Mouse (Mus musculus) intestine, embryonic 15.5 days (tissue): ENCODE data around the gene Galc. TPM values are rescaled to one million over a fixed set of nuclear protein-coding genes. Genes with fewer than 3 reads are reported as not detected.
"Not testable (repeated sequence)": the region's sequence is repeated elsewhere in the genome, so short reads cannot be mapped to it uniquely, and the experiment has no call there.

ENCODE experiments used
- ATAC-seq: fragments of 200-750 bp; cut with Nextera tagmentation; 2 replicates; pipeline ENCODE4 v1.8.0; 2017; ENCODE audit warnings: moderate TSS enrichment, moderate library complexity
- H3K27ac ChIP-seq: fragments of 300-500 bp; sonication (generic); 2 replicates; pipeline ENCODE4 v1.5.1; 2015; ENCODE audit warnings: mild to moderate bottlenecking, inconsistent platforms
- H3K27me3 ChIP-seq: fragments of 300-500 bp; sonication (generic); replicated peaks from 2 replicates; pipeline ENCODE4 v1.6.1; 2015; ENCODE audit warnings: inconsistent platforms
- H3K36me3 ChIP-seq: fragments of 300-500 bp; sonication (generic); 2 replicates; pipeline ENCODE4 v1.6.1; 2015; ENCODE audit warnings: inconsistent platforms
- H3K4me1 ChIP-seq: fragments of 300-500 bp; sonication (generic); replicated peaks from 2 replicates; pipeline ENCODE4 v1.6.1; 2015; ENCODE audit warnings: inconsistent platforms
- H3K4me2 ChIP-seq: fragments of 300-500 bp; sonication (generic); replicated peaks from 2 replicates; pipeline ENCODE4 v1.6.1; 2015; ENCODE audit warnings: mild to moderate bottlenecking, inconsistent platforms
- H3K4me3 ChIP-seq: fragments of 300-500 bp; sonication (generic); replicated peaks from 2 replicates; pipeline ENCODE4 v1.5.1; 2015; ENCODE audit warnings: inconsistent platforms
- H3K9ac ChIP-seq: fragments of 300-500 bp; sonication (generic); 2 replicates; pipeline ENCODE4 v1.6.1; 2015; ENCODE audit warnings: inconsistent platforms
- H3K9me3 ChIP-seq: fragments of 300-500 bp; sonication (generic); 2 replicates; pipeline ENCODE4 v1.6.1; 2016; ENCODE audit warnings: inconsistent platforms
- WGBS: fragments of 180-500 bp; shearing (Covaris S2); methylation state at CpG from one replicate; pipeline ENCODE4 v1.1.7; 2015; 5-methylcytosine and 5-hydroxymethylcytosine counted together
- polyA plus RNA-seq: library from polyadenylated mRNA; unstranded; fragments of >200 nt; fragmentation: Nextera tagmentation; extraction: Ambion mirVana; gene quantifications from 2 replicates; pipeline ENCODE4 v1.2.1, GENCODE M21; 2015

Gene Galc
- polyA plus RNA-seq, 1 experiment from 2014 or later: 7.8 TPM

DNA sequence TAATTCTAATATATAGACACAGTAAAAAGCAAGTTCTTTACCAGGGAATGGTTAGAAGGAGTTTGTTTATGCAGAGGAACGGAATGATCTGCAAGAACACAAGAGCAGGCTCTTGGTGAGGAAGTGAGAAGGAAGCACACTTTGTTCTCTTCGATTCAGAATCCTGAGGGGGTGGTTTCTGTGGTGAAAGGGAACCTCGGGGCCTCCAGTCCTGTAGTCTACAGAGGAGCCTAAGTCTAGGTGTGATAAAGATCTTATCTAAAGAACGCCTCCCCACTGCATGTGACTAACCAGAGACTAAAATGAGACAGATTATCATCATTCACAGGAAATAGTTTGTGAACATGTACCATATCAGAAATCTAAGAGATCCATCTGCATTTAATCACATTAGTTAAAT, 12.4 kb downstream of the Galc start:
- no peaks in the 10 kb centered on the region for H3K27me3 ChIP-seq
- H3K4me2 ChIP-seq: no peak overlapping the region
- no peak for ATAC-seq
- H3K9me3 ChIP-seq: no peaks in the 10 kb centered on the region
- H3K27ac ChIP-seq: no peak overlapping the region
- no peak overlapping the region for H3K4me3 ChIP-seq
- H3K4me1 ChIP-seq: no peaks in the 10 kb centered on the region
- no peak overlapping the region for H3K9ac ChIP-seq
- no peaks in the 10 kb centered on the region for H3K36me3 ChIP-seq
- WGBS: 39% methylated on average over 4 of the region's 4 CpGs

DNA sequence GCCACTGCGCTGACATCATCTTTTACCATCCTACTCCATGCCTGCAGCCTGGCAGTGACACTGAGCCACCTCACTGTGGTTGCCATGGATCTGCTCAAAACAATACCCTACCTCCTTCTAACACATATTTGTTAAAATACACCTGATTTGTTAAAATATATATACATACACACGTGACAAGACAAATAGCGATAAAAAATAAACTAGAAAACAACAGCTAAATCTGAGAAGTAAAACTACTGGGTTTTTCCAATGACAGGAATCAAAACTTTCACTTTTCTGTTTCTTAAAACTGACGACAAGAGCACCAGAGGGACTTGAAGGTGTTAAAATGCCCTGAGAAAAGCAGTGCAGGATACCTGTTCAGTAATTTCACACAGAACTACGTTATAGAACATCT, 14.4 kb downstream of the Galc start:
- H3K4me2 ChIP-seq: no peak overlapping the region
- H3K9ac ChIP-seq: no peak overlapping the region
- H3K4me3 ChIP-seq: no peak overlapping the region
- WGBS: 94% methylated on average over 5 of the region's 5 CpGs
- H3K27ac ChIP-seq: no peak overlapping the region
- H3K36me3 ChIP-seq: no peaks in the 10 kb centered on the region
- no peak for ATAC-seq
- no peaks in the 10 kb centered on the region for H3K27me3 ChIP-seq
- H3K4me1 ChIP-seq: no peaks in the 10 kb centered on the region
- no peaks in the 10 kb centered on the region for H3K9me3 ChIP-seq

DNA sequence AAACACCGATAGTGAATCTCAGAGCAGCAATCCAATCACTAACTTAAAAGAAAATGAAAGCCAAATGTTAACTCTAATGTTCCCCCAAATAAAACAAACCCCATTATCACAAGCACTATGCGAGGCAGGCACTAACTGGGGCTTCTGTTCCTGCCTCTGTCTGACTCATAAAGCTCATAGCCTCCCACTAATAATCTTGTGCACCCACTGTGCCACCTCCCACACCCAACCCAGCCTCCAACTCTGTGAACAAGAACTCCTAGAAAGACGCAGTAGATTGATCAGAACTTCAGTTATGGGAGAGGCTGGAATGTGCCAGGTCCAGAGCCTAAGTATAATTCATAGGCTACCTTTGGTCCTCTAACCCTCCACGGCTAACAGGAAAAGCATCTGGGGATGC, 15.1 kb downstream of the Galc start:
- Histone ChIP-seq H3K9ac (no peak overlapping the region), H3K4me1 (no peaks in the 10 kb centered on the region), H3K27ac (no peak overlapping the region), H3K4me3 (no peak overlapping the region), H3K4me2 (no peak overlapping the region), H3K27me3 (no peaks in the 10 kb centered on the region), H3K36me3 (no peaks in the 10 kb centered on the region), H3K9me3 (no peaks in the 10 kb centered on the region)
- 79% methylated on average over 4 of the region's 4 CpGs for WGBS
- ATAC-seq: no peak

DNA sequence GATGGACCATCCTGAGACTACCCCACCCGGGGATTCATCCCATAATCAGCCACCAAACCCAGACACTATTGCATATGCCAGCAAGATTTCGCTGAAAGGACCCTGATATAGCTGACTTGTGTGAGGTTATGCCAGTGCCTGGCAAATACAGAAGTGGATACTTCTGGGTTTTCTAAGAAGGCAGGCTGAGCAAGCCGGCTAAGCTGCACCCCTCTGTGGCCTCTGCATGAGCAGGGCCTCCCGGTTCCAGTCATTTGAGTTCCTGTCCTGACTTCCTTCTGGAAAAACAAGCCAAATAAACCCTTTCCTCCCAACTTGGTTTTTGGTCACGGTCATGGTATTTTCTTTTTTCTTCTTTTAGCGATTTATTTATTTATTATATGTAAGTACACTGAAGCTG, 20.8 kb downstream of the Galc start:
- not testable (repeated sequence) for ATAC-seq, H3K9ac ChIP-seq, H3K27ac ChIP-seq, H3K36me3 ChIP-seq, H3K9me3 ChIP-seq, H3K4me1 ChIP-seq, H3K4me2 ChIP-seq, H3K4me3 ChIP-seq, H3K27me3 ChIP-seq
- WGBS: 88% methylated on average over 6 of the region's 6 CpGs

DNA sequence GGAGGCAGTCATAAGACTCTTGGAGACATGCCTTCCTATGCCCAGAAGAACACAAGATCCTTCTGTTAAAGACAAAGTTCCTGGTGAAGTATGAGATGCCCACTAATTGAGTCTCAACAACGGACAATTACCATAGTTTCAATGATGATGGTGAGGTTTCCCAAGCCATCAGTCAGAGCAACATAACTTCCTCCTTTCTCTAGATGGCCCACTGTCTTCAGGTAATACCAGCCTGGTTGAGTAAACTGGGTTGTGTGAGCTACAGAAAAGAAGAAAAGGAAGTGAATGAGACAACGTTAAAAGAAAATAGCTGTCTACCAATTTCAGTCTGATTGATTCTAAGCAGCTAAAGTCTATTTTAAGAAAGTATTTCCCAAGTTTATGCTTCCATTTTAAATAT, 32.2 kb downstream of the Galc start:
- Histone ChIP-seq H3K4me2 (no peak overlapping the region), H3K4me1 (no peaks in the 10 kb centered on the region)
- WGBS: 86% methylated on average over 2 of the region's 2 CpGs

DNA sequence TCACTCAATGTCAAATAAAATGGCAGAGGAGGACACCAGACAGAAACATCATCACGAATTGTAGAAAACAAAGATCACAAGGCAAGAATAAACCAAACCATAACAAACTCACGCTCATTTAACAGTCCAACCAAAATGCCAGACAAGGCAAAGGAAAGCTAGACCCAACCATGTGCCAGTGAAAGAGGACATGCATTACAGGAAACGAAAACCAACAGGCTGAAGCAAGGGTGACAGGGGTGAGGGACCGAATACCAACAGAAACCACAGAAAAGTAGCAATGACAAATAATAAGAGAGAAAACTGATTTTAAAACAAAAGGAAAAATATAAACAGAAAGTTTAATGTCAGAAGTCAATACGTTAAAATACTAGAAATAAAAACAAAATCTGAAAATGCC, 36.0 kb downstream of the Galc start:
- no peak for ATAC-seq
- Histone ChIP-seq H3K27ac (no peak overlapping the region), H3K4me1 (no peaks in the 10 kb centered on the region), H3K9me3 (no peaks in the 10 kb centered on the region), H3K4me3 (no peak overlapping the region), H3K36me3 (no peaks in the 10 kb centered on the region), H3K27me3 (no peaks in the 10 kb centered on the region), H3K9ac (no peak overlapping the region), H3K4me2 (no peak overlapping the region)
- WGBS: 74% methylated on average over 5 of the region's 5 CpGs

More for the DNA sequence above, 32.2 kb downstream of the Galc start:
- Histone ChIP-seq H3K9me3 (no peaks in the 10 kb centered on the region), H3K27ac (no peak overlapping the region), H3K4me3 (no peak overlapping the region), H3K9ac (no peak overlapping the region), H3K27me3 (no peaks in the 10 kb centered on the region), H3K36me3 (no peaks in the 10 kb centered on the region)
- ATAC-seq: no peak

DNA sequence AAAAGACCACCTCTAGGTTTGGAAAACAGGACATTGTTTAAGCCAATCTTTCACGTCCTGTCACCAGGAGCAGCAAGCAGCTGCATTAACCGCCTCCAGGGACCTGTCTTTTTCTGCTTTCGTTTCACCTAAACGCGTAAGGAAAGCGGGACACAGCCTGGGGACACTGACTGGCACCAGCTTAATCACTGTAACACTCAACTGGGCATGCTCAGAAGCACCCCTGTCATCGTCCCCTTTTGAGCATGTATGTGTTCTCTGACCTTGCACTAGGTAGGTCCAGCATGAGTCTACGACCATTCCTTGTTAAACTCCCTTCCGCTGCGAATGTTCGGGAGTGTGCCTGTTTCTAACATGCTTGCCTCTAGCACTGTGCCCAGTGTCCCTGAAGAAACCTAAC, 42.8 kb downstream of the Galc start:
- Histone ChIP-seq H3K36me3 (peaks cover 4% of the 10 kb centered on the region; the same call in 1 of the 2 replicates), H3K4me3 (no peak overlapping the region), H3K4me2 (no peak overlapping the region), H3K9me3 (no peaks in the 10 kb centered on the region), H3K27ac (no peak overlapping the region), H3K9ac (no peak overlapping the region), H3K27me3 (no peaks in the 10 kb centered on the region), H3K4me1 (no peaks in the 10 kb centered on the region)
- ATAC-seq: no peak
- WGBS: 74% methylated on average over 11 of the region's 11 CpGs

DNA sequence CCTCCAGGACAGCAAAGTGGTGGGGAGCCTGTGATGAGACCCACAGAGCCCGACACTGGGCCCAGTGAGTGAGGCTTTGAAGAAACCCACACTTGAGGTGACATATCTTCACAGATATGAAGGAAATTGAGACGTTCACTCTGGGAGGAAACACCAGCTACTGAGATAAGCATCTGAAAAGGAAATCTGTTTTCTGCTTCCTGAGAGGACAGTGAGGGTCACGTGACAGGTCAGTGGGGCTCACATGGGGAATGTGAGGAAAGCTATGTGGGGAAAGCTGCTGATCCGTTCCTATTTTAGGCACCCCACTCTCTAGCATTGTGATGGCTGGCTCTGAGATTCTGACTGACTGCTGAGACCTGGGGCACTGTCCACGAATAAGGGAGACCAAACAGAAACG, 43.7 kb downstream of the Galc start:
- H3K4me3 ChIP-seq: no peak overlapping the region
- ATAC-seq: no peak
- no peaks in the 10 kb centered on the region for H3K4me1 ChIP-seq
- peaks cover 4% of the 10 kb centered on the region; the same call in 1 of the 2 replicates for H3K36me3 ChIP-seq
- no peaks in the 10 kb centered on the region for H3K27me3 ChIP-seq
- no peak overlapping the region for H3K27ac ChIP-seq
- no peak overlapping the region for H3K4me2 ChIP-seq
- WGBS: 62% methylated on average over 6 of the region's 6 CpGs
- H3K9ac ChIP-seq: no peak overlapping the region
- H3K9me3 ChIP-seq: no peaks in the 10 kb centered on the region

DNA sequence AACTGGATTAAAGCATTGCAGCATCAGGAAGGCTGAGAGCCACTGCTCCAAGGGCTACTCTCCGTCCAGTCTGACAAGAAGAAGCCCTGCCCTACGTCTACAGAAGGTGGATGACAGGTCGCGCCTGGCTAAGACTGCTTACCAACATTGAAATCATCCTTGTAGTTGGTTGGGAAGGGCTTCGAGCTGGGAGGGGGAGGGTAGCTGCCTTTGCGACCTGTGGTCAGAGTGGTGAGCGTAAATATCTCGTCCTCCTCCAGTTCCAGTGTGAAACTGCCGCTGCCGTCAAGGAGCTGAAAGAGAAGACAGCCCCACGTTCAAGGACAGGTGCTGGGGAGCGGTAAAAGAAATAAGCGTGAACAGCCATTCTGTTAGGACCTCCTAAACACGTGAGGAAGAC, 45.1 kb downstream of the Galc start:
- H3K27me3 ChIP-seq: no peaks in the 10 kb centered on the region
- ATAC-seq: no peak
- no peaks in the 10 kb centered on the region for H3K4me1 ChIP-seq
- no peak overlapping the region for H3K27ac ChIP-seq
- H3K36me3 ChIP-seq: peaks cover 4% of the 10 kb centered on the region; the same call in 1 of the 2 replicates
- H3K9ac ChIP-seq: no peak overlapping the region
- H3K9me3 ChIP-seq: no peaks in the 10 kb centered on the region
- no peak overlapping the region for H3K4me2 ChIP-seq
- WGBS: 72% methylated on average over 14 of the region's 14 CpGs
- H3K4me3 ChIP-seq: no peak overlapping the region

DNA sequence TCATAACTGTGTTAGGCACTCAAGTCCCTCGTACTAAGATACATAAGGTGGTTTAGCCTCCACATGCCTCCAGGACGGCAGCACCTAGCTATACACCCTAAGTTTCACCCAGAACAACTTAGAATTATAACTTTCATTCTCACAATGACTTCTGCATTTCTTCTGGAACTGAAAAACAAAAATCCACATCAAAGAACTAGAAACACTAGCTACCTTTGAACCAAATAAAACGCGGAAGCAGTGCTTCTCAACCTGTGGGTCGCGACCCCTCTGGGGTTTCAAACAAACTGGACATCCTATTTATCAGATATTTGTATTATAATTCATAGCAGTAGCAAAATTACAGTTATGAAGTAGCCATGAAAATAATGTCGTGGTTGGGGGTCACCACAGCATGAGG, 45.5 kb downstream of the Galc start:
- WGBS: 85% methylated on average over 7 of the region's 7 CpGs
- peaks cover 4% of the 10 kb centered on the region; the same call in 1 of the 2 replicates for H3K36me3 ChIP-seq
- no peak for ATAC-seq
- H3K9ac ChIP-seq: no peak overlapping the region
- no peak overlapping the region for H3K4me2 ChIP-seq
- no peak overlapping the region for H3K27ac ChIP-seq
- H3K27me3 ChIP-seq: no peaks in the 10 kb centered on the region
- no peak overlapping the region for H3K4me3 ChIP-seq
- no peaks in the 10 kb centered on the region for H3K4me1 ChIP-seq
- no peaks in the 10 kb centered on the region for H3K9me3 ChIP-seq

DNA sequence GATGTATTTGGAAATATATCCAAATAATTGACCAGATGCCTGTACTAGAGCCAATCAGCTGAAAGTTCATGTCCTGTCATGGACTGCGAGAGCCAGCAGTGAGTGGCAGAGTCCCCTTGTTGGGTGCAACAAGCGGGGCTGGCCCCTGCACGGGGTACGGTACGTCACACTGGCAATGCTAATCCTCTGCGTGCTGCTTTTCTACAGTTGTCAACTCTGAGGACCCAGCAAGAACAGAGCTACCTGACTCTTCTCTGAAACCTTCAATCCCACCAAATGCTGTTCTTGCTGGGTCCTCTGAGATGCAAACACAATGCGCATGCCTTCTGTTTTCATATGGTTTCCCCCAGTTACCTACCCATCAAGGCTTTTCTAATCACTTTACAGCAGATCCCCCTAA, 45.9 kb downstream of the Galc start:
- no peaks in the 10 kb centered on the region for H3K4me1 ChIP-seq
- 95% methylated on average over 7 of the region's 7 CpGs for WGBS
- no peak for ATAC-seq
- no peak overlapping the region for H3K4me3 ChIP-seq
- H3K9me3 ChIP-seq: no peaks in the 10 kb centered on the region
- no peaks in the 10 kb centered on the region for H3K27me3 ChIP-seq
- peaks cover 4% of the 10 kb centered on the region; the same call in 1 of the 2 replicates for H3K36me3 ChIP-seq
- no peak overlapping the region for H3K27ac ChIP-seq
- H3K4me2 ChIP-seq: no peak overlapping the region
- no peak overlapping the region for H3K9ac ChIP-seq

DNA sequence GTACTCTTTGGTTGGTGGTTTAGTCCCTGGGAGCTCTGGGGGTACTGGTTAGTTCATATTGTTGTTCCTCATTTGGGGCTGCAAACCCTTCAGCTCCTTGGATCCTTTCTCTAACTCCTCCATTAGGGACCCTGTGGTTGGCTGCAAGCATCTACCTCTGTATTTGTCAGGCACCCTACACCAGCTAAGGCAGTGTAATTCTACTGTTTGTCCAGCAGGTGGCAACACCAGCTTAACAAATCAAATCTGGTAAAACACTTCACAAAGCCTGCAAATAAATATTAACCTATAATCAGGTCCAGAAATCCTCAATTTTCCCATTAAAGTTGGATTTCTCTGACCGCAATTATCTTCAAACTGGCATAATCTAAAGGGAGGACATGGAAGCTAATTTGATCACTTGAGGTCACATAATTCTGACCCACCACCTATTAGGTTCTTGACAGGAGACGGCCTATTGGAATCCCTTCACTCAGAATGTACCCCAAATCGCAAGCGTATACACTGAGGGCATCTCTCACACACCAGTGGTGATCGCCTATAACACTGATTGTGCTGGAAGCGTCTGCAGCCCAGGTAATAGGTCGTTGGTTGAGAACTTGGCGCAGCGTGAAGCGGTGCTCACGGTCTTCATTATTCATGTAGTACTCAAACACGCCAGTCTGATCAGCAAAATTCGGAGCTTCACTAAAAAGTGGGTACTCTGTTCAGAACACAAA, 46.6 kb downstream of the Galc start:
- Histone ChIP-seq H3K9me3 (no peaks in the 10 kb centered on the region), H3K4me1 (no peaks in the 10 kb centered on the region), H3K36me3 (peaks cover 4% of the 10 kb centered on the region; the same call in 1 of the 2 replicates), H3K4me2 (no peak overlapping the region), H3K4me3 (no peak overlapping the region), H3K27ac (no peak overlapping the region), H3K9ac (no peak overlapping the region), H3K27me3 (no peaks in the 10 kb centered on the region)
- peak; percentile 72; the same call in 1 of the 2 replicates for ATAC-seq
- WGBS: 88% methylated on average over 13 of the region's 13 CpGs

DNA sequence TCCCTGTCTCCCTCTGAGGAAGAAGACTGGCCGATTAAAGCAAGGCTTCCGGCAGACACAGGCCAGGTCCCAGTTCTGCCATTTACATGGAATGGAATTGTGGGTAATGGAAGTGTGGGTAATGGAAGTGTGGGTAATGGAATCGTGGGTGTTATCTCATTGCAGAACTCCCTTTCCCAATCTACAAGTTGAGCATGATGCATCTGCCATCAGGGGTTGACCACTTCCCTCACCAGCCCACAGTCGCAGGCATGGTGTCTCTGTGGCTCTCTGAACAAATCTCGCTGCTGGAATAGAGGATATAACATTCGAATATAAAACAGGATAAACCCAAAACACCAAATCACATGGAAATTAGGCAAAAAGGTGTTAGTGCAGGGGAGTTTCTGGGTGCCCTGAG, 48.8 kb downstream of the Galc start:
- H3K27ac ChIP-seq: no peak overlapping the region
- no peak overlapping the region for H3K4me2 ChIP-seq
- WGBS: 89% methylated on average over 6 of the region's 6 CpGs
- peaks cover 4% of the 10 kb centered on the region; the same call in 1 of the 2 replicates for H3K36me3 ChIP-seq
- H3K27me3 ChIP-seq: no peaks in the 10 kb centered on the region
- no peak overlapping the region for H3K9ac ChIP-seq
- no peaks in the 10 kb centered on the region for H3K4me1 ChIP-seq
- H3K9me3 ChIP-seq: no peaks in the 10 kb centered on the region
- no peak for ATAC-seq
- no peak overlapping the region for H3K4me3 ChIP-seq
